Mouse (Mus musculus) layer of hippocampus, postnatal 36 days (tissue): ENCODE data around the gene Mthfd1l. TPM values are rescaled to one million over a fixed set of nuclear protein-coding genes. Genes with fewer than 3 reads are reported as not detected.
A peak's percentile ranks its signal among the peaks of the same experiment; 100 is the strongest.

Source experiments
- DNase-seq, 2 experiments: peaks; one replicate each; pipeline ENCODE4 v3.0.0; 2022
- total RNA-seq, 2 experiments: library from RNA; stranded (reverse); gene quantifications; 2 replicates each; pipeline ENCODE4 v1.2.3; 2021

The Mthfd1l gene
- total RNA-seq, 2 experiments from 2014 or later: 7.7 to 9.3 TPM

DNA sequence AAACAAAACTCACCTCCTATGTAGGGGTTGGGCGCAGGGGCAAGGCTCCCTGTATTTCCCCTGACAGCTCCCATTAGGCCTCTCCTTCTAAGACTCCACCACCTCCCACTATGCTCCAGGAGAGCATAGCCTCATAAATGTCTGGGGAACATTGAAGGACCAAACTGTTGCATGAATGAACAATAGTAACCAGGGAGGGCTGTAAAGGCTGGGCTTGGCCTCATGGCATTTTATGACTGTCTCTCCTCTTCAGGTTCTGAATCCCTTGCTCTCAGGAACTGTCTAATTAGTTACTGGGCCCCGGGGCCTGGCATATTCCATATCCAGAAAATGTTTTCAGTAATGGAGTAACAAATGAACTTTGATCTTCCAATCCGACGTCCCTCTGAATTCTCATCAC lies 112.0 kb downstream of the Mthfd1l start:
- DNase-seq: no peak

DNA sequence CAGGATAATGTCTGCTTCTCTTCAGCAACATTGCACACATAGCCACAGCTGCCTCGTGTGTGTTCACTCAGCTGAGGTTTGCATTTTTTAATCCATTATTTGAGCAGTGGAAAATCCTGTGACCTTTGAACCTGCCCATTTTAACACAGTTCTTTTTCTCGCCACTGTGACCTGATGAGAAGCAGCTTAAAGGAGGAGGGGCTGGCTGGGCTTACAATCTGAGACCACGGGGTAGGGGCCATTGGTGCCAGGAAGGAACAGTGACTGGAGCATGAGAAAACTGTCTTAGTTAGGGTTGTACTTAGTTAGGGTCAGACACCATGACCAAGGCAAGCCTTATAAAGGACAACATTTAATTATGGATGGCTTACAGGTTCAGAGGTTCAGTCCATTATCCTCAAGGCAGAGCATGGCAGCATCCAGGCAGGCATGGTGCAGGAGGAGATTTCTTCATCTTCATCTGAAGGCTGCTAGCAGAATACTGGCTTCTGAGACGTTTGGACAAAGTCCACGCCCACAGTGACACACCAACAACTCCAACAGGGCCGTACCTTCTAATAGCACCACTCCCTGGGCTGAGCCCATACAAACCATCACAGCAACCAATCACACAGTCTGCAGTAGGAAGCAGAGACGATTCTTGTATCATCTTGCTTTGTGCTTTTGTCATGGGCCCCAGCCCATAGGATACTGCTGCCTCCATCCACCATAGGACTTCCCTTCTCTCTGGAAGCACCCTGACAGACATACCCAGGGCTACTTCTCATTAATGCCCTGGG lies 112.6 kb downstream of the Mthfd1l start:
- no peak for DNase-seq

DNA sequence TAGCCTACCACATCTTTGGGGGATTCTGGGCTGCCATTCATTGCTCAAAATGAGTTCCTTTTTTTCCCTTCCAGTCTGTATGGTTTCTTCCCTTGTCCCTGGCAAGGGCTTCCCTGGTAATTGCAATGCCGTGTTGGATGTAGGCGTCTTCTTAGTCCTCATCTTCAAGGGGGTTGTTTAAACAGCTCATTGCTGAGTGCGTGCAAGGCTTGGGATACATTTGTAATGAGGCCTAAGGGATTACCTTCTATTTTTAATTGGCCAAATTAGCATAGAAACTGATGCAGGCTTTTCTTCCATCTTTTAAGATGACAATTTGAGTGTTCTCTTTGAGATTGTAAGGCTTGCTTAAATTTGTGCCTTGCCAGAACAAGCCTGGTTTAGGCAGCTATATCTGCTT lies 114.6 kb downstream of the Mthfd1l start:
- no peak for DNase-seq

DNA sequence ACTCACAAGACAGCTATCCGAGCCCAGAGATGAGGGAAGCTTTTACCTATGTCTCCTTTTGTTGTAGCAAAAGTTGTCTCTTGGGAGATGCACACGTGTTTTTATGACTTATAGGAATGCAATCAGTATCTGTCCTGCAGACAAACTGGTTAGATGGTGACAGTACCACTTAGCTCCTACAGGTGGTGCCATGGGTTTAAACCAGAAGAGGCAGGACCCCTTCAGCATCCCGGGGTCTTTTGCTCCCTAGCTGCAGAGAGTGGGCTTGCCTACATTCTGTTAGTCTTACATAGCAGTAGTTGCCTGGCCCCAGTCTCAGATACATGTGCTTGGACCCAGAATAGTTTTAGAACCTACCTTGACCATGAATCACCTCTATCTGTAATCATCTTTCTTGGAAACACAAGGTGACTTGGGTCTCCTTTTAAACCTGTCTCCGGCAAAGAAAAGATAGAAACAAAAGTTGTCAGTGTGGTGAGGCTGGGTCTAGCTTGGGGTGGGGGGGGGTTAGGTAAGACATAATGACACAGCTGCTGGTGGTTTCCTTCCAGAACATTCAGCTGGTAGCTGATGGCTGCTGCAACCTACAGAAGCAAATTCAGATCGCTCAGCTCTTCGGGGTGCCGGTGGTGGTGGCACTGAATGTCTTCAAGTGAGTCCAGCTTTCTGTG lies 116.0 kb downstream of the Mthfd1l start:
- no peak for DNase-seq

DNA sequence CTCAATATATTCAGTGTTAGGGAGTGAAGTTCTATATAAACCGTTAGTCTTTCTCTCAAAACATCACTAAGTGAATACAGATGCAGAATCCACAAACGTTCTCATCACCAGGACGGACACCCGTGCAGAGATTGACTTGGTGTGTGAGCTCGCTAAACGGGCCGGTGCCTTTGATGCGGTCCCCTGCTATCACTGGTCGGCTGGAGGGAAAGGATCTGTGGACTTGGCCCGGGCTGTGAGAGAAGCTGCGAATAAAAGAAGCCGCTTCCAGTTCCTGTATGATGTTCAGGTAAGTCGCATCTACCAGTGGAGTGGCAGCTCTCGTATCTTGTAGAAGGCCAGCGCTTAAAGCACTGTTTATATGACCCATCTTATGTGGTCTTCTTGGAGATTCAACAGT lies 117.0 kb downstream of the Mthfd1l start:
- no peak for DNase-seq

DNA sequence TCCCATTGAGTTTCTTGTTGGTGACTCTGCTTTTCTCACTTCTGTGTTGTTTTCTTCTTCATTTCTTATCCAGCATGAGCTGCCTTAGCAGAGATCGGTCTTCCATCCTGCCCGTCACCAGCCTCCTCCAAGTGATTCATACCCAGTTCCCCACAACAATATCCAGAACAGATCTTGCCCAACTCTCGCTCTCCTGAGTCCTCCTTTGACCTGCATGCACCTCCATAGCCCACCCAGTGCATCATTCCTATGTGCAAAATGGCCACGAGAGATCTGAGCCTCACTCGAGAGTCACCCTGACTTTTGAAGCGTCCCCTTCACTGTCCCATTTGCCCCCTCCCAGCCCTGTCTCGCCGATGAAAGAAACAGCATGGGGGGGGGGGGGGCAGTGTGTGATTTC lies 120.1 kb downstream of the Mthfd1l start:
- DNase-seq: no peak

DNA sequence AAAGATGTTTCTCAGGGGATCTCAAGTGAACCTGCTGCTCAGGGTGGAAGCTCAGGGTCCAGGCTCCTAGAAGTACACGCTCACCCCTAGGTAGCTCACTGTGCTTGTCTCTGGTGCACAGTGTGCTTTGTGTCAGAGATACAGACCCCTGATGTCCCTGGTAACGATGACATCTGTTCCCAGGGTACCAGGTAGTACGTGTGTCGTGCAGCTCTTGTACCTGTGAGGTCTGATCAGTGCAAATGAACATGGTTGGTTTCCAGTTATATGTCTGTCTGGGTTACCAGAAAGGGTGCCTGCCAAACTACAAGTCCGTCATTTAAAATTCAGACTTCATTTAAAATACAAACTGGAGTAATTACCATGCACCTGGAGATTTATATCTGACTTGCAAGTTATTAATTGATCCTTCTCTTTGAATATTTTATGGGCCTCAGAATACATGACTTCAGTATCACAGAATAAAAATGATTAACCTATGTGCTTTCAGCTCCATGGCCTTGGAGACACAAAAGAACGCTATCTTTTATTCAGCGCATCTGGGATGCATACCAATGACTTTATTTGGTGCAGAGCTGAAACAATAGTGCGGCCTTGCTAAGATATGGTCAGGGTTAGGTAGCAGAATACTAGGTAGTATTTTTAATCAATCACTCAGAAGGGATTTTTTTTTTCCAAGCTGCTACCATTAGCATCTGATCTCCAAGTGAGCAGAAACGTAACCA lies 121.3 kb downstream of the Mthfd1l start:
- DNase-seq: no peak

DNA sequence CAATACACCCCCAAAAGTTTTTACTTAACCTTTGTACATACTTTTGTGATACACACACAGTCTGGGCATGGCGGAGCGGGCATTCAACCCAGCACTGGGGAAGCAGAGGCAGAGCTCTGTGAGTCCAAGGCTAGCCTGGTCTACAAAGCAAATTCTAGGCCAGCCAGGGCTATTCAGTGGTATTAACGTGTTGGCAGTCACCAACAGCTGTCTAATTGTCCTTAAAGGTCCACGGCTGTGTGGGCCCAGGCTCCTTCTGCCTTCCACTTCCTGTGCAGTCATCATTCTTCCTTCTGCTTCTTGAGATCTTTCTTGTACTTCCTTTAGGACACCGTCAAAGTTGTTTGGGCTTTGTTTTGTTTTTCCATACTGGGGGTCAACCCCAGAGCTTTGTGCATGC lies 123.2 kb downstream of the Mthfd1l start:
- no peak for DNase-seq

DNA sequence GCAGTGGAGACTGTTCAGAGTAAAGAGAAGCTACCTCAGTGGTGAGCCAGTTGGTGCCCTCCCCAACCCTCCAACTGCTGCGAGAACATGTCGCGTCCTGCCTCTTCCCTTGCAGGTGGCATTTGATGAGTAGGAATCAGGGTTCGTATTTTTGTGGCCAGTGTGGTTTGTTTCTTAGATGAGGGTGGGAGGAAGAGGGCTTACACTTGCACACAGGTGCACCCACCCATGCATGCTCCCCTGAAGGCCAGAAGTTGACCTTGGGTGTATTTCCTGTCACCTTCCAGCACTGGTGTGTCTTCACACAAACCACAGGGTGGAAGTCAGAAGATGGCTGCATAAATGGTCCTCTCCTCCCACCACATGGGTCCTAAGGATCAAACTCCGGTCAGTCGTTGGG lies 127.1 kb downstream of the Mthfd1l start:
- no peak for DNase-seq

DNA sequence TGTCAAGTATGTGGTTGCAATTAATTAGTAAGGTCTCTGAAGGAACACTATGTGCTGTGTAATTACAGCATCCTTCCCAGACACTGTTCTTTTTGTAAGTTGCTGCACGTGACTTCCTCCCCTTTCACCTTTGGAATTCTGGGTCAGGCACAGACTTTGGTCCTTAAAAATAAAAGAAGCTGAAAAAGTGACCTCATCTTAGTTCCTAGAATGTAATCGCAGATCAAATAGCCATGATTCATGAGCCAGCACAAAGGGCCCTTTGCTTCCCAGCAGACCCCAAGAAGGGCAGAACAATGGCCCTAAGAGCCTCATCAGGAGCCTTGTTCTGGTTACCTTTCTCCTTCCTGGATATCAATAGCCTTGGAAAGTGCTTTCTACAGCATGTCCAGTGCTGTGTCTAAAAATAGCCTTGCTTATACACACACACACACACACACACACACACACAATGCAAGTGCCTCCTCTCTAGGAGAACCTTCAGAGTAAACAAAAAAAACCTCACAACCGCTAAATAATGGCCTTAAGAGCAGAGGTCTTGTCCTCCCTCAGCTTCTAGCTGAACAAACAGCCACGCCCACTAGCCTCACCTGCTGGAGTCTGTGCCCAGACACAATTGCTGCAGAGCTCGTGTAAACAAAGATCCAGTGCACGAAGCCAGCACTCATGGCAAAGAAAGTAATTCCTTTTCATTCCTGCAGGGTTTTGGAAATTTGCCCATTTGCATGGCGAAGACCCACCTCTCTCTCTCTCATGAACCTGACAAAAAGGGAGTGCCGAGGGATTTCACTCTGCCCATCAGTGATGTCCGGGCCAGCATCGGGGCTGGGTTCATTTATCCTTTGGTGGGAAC lies 133.0 kb downstream of the Mthfd1l start:
- no peak for DNase-seq

DNA sequence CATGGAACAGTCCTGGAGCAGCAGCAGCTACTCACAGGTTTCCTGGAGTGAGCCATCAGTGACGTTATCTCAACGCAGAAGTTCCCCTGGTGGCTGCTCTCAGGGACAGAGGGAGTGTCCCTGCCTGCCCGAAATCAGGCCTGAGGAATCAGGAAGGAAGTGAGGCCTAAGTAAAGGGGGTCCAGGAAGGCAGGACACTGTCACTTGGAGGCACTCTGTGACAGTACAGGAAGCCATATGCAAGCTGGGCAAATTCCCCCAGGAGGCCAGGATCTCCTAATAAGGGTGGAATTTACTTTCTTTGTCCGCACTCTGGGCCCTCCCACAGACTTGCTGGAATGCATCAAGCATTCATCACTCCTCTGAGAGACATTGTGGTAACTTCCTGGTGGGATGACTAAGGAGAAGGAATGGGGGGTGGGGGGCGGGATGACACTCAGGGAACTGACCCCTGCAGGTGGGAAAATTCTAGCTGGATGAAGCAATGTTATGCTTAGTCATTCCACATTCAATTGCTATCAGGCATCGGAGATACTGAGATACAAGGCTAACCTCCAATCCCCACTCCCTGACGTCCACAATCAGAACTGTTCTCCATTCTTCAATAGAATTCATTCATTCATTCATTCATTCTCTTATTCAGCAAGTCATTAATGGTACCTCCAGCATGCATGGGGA lies 134.9 kb downstream of the Mthfd1l start:
- DNase-seq: no peak

DNA sequence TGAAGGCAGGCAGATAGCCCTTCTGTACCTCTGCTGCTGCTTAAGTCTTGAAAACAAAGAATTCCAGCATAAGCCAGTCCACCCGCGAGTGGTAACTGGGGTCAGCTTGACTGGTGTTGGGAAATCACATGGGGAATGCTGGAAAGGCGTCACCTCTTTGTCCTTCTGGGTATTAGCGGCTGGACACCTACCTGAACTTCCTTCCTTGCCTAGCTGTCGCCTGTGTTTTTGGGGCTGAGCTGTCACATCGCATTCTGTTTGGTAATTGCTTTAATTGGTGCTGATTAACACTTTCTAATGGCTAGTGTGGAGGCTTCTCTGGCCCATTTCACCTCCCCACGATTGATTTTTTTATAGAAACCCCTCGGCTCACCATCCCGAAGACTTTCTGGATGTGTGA lies 135.5 kb downstream of the Mthfd1l start:
- DNase-seq: no peak

DNA sequence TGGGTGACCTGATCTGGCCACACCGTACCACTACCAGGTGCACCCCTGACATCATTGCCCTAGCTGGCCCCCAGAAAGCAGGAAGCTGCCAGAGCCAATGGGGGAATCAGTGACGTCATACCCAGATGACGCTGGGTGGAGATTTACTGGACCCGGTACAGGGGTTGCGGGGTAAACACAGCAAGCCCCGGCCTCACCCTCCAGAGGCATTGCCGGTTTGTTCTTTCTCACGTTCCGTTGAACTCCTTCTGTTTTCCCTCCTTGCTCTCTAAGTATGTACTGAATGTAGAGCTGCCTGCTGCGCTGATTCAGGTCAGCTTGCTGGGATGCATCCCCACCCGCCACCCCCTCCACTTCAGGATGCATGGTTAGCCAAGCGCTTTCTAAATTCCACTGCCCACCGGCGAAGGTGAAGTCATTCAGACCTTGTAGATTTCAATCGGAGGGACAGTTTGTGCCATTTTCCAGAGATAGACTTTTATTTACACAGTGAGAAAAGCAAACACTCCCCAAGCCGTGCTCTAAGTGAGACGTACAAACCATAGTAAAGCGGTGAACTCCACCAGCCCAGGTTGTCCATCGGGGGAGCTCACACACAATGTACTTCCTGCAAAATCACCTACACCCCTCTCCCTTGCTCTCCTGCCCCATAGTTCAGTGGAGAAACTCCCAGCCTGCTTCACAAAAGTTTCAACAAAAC lies 138.3 kb downstream of the Mthfd1l start:
- DNase-seq: no peak

DNA sequence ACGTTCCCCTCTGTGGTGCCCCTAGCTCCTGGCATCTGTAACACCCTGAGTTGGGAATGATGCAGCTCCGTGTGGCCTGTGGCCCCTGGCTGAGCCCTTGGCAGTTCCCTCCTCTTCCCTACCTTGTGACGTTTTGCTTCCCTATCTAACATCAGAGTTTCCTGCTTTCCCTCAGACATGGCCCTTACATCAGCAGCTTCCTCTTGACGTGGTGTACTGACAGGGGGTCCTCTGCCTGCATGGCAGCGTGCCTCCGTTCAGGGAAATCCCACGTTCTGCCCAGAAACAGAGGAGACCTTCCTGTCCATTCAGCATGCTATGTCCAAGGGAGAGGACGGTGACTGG lies 138.8 kb downstream of the Mthfd1l start:
- no peak for DNase-seq

DNA sequence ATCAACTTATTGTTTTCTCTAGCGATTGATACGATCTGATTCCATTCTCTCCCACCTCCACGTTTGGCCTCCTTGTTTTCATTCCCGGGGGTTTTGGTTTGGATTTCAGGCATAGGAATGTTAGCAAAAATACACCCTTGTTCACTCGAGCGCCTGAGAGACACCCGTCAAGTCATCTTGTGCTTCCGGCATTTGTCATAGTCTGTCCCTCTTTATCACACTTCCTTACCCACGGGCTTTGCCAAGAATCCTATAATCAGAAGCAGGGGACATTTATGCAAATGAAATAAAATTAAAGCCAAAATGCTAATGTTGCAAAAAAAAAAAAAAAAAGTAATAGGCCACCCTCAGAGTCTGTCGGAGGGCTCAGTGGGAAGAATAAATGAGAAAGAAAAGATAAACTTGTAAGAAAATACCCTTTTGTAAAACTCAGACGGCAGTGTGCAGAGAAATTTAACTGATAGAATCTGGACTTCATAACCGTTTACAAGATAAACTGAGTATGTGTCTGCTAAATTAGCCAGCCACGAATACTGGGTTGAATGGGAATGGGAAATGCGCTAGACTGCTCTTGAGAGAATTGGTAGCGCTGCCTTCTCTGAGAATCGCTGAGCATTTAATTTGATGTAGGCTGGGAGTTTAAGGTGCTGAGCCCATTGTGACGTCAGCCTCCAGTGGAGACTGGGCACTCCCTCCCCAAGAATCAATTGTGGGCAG lies 139.9 kb downstream of the Mthfd1l start:
- no peak for DNase-seq

DNA sequence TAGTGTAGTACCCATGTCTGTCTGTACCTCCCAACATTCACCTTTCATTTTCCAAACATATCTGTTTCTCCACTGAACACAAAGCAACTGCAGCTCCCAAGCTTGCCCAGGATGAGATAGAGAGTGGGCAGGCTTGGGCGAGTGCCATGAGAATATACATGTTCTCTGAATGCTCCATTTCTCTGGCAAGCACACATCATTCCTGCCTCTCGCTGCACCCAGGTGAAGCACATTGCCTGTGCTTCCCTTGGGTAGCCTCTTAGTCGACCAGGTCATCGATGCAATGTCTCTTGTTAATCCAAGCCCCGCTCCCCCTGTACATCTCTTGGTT lies 140.4 kb downstream of the Mthfd1l start:
- peak in 1 of 2 experiments; percentile 12 for DNase-seq

DNA sequence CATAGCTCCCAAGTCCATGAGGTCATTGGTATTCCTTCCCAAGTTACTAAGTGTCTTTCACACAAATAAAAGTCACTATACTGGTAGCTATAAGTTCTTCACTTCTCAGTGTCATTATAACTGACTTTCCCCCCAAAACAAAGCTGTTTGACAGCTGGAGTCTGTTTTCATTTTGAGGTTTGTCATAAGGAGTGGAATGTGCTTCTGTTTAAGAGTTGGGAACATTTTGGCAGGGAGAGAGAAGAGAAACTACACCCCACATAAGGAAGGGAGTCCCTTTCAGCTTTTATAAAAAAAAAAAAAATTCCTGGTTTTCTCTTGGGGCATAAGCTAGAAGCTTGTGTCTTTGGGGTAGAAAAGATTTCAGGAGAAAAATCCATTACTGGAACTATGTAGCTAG lies 143.7 kb downstream of the Mthfd1l start:
- DNase-seq: no peak

DNA sequence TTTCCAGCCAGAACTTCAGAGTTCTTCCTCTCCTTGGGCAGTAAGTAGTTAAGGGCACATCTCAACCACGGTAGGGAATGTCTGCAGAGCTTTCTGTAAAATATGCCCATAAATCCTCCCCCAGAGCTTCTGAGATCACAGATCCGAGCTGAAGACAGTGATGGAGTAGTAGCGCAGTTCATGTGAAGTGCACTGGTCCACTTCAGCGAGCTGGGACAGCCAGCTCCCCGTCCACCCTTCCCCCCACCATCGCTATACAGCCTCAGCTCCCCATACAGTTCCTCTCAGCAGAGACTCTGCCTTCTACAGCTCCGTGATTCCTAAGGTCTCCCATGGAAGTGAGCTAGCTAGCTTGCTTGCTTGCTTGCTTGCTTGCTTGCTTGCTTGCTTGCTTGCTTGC lies 144.2 kb downstream of the Mthfd1l start:
- no peak for DNase-seq

DNA sequence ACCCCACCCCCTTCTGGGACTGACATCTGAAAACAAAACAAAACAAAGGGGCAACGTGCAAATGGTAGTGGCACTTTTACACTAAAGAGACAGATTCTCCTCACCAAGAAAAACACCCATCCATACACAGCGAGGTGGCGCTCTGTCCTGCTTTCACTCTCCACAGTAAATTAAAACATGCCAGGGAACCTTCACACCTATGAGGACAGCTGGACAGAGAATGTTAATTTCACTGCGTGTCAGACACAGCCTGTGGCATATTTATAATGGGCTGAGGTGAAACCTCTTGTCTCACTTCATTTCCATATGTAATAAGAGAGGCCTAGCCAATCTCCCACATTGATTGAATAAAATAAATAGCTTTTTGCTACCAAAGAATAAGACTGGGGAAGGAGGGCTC lies 146.4 kb downstream of the Mthfd1l start:
- no peak for DNase-seq

DNA sequence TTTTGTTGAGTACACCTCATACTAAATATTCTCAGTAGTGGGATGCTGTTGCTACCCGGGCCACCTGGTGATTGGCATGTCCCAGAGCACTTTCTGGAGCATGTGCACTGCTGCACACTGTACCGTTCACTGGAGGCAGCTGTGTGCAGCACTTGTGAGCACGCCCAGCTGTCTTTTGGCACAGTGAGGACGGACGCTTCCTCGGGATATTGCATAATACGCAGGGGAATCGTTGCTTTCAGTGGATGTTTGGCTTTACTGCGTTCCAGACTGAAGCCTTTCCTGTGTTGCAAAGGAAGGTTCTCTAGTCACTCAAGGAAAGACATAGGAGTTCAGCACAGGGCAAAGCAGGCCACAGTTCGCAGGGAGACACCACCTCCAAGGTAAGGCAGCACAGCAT lies 147.8 kb downstream of the Mthfd1l start:
- no peak for DNase-seq

DNA sequence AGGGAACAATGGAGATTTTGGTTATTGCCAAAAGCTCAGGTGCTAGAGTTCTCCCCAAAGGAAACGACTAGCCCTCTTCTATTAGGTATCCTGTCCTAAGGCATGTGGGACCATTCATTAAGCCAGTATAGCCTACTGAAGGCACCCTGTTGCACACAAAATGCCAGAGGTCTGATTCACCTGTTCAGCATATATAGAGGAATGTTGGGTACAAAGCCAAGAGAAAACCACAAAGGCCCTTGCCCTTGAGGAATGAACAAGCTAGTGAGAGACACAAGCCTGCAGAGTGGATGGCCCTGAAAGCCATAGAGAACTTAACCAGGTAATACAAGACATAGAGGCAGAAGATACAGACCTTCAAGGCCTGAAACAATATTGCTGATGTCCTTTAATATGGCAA lies 148.3 kb downstream of the Mthfd1l start:
- no peak for DNase-seq
